In genomic region chr5:134455914-134456423, GRCm38 (mm10) we compare ENCODE assay signal across 8 mouse cellular contexts. TPM values are rescaled to one million over a fixed set of nuclear protein-coding genes. Genes with fewer than 3 reads are reported as not detected.
A peak's percentile ranks its signal among the peaks of the same experiment; 100 is the strongest.
DNase-seq lines count a peak whose midpoint lies in the region; ATAC-seq and TF ChIP-seq lines count a peak whose summit lies in the region.

No protein-coding gene starts in this region.

- TF ChIP-seq EP300 in MEL (IDR thresholded peaks at IDR 0.05; ENCODE audit: low read depth in 1 of 2, low read length in 2 of 2): no peak

- H3K27me3 ChIP-seq in MEL (ENCODE audit: control insufficient read depth in 1 of 2, insufficient read depth in 2 of 2, low read length in 2 of 2): no peaks in the 10 kb centered on the region
- H3K27me3 ChIP-seq in heart, embryonic 11.5 days (ENCODE audit: control insufficient read depth, insufficient read depth, low read length): no peaks in the 10 kb centered on the region
- H3K27me3 ChIP-seq in lung, embryonic 15.5 days: no peaks in the 10 kb centered on the region

- DNase-seq in 3134 (ENCODE audit: extremely low read depth, insufficient read length, low spot score) (peak; percentile 55), MEL (ENCODE audit: low read depth, low spot score) (peak; percentile 62)
- DNase-seq in cerebellum, postnatal 14 days: peak; percentile 66 to 74
- peak; percentile 68 for DNase-seq in kidney, adult 9 months
- peak; percentile 41 for DNase-seq in ovary, postnatal 14 days (ENCODE audit: low spot score)
- DNase-seq in spleen, postnatal 36 days (ENCODE audit: low spot score in 2 of 2): no peak

- no peak for TF ChIP-seq POLR2A in MEL (IDR thresholded peaks at IDR 0.05; ENCODE audit: control insufficient read depth in 1 of 2, insufficient read depth in 1 of 2, low read depth in 1 of 2, low read length in 2 of 2, poor library complexity in 1 of 2)

- peaks cover 17% of the 10 kb centered on the region for H3K79me2 ChIP-seq in MEL (ENCODE audit: control insufficient read depth, insufficient read depth, low read length, poor library complexity)

- peak; percentile 71 for ATAC-seq in heart, embryonic 11.5 days (replicated peaks; ENCODE audit: insufficient number of reproducible peaks, low FRiP score, low TSS enrichment)
- peak; percentile 60 for ATAC-seq in lung, embryonic 15.5 days (ENCODE audit: borderline replicate concordance, extremely low read depth, low FRiP score, low TSS enrichment)

- no peak for TF ChIP-seq RAD21 in MEL (IDR thresholded peaks at IDR 0.05; ENCODE audit: low read depth, low read length)

- H3K27ac ChIP-seq in MEL (ENCODE audit: control insufficient read depth, low read depth, low read length): no peak overlapping the region
- peak overlapping the region; percentile 89 for H3K27ac ChIP-seq in heart, embryonic 11.5 days (ENCODE audit: low read depth, low read length)
- H3K27ac ChIP-seq in lung, embryonic 15.5 days: peak overlapping the region; percentile 90

- no peaks in the 10 kb centered on the region for H3K9me3 ChIP-seq in MEL (replicated peaks; ENCODE audit: insufficient read depth, low read length)
- H3K9me3 ChIP-seq in heart, embryonic 11.5 days (replicated peaks; ENCODE audit: control insufficient read depth, low read length): no peaks in the 10 kb centered on the region; the same call in 1 of the 2 replicates
- H3K9me3 ChIP-seq in lung, embryonic 15.5 days: no peaks in the 10 kb centered on the region

- WGBS in heart, embryonic 11.5 days (ENCODE audit: insufficient replicate concordance): 0% methylated on average over 17 of the region's 17 CpGs
- WGBS in lung, embryonic 15.5 days: 0% methylated on average over 15 of the region's 17 CpGs

- peak overlapping the region; percentile 91 for H3K4me2 ChIP-seq in heart, embryonic 11.5 days
- peak overlapping the region; percentile 81 for H3K4me2 ChIP-seq in lung, embryonic 15.5 days

- peak overlapping the region; percentile 89 to 93 for H3K4me3 ChIP-seq in MEL (ENCODE audit: control insufficient read depth in 1 of 2, insufficient read depth in 1 of 2, low read depth in 2 of 2, low read length in 2 of 2)
- H3K4me3 ChIP-seq in heart, embryonic 11.5 days (ENCODE audit: low read depth, low read length): peak overlapping the region; percentile 78
- peak overlapping the region; percentile 70 for H3K4me3 ChIP-seq in lung, embryonic 15.5 days

- H3K36me3 ChIP-seq in MEL (ENCODE audit: control insufficient read depth in 1 of 2, insufficient read depth in 2 of 2, low read length in 2 of 2): peaks cover 0 to 6% of the 10 kb centered on the region in 2 experiments; a peak in 2 of 4 replicates
- H3K36me3 ChIP-seq in heart, embryonic 11.5 days (ENCODE audit: control insufficient read depth, insufficient read depth, low read length): peaks cover 6% of the 10 kb centered on the region; the same call in 1 of the 2 replicates
- H3K36me3 ChIP-seq in lung, embryonic 15.5 days: peaks cover 9% of the 10 kb centered on the region; the same call in 1 of the 2 replicates

- TF ChIP-seq CTCF in MEL (IDR thresholded peaks at IDR 0.05 in 2 of 3, conservative IDR thresholded peaks at IDR 0.05 in 1 of 3; ENCODE audit: control insufficient read depth in 1 of 3, insufficient read depth in 1 of 3, low read depth in 2 of 3, low read length in 3 of 3, poor library complexity in 1 of 3, severe bottlenecking in 1 of 3): no peak

- peak overlapping the region; percentile 92 for H3K9ac ChIP-seq in MEL (ENCODE audit: control insufficient read depth, low read depth, low read length, poor library complexity, severe bottlenecking)
- H3K9ac ChIP-seq in heart, embryonic 11.5 days (ENCODE audit: low read depth, low read length): peak overlapping the region; percentile 86
- peak overlapping the region; percentile 80 for H3K9ac ChIP-seq in lung, embryonic 15.5 days

- peaks cover 0 to 26% of the 10 kb centered on the region in 2 experiments; a peak in 2 of 4 replicates for H3K4me1 ChIP-seq in MEL (ENCODE audit: control insufficient read depth in 1 of 2, insufficient read depth in 2 of 2, low read length in 2 of 2)
- peaks cover 17% of the 10 kb centered on the region for H3K4me1 ChIP-seq in heart, embryonic 11.5 days (ENCODE audit: control insufficient read depth, insufficient read depth, low read length)
- H3K4me1 ChIP-seq in lung, embryonic 15.5 days: peaks cover 27% of the 10 kb centered on the region

TF ChIP-seq in MEL, 35 proteins besides CTCF, POLR2A, EP300 and RAD21:
- no peak for TF ChIP-seq TBP (IDR thresholded peaks at IDR 0.05; ENCODE audit: low read depth, low read length)
- peak; percentile 53; the same call in 1 of the 2 replicates for TF ChIP-seq CHD2 (IDR thresholded peaks at IDR 0.05; ENCODE audit: low read length)
- peak; percentile 61; the same call in 1 of the 2 replicates for TF ChIP-seq SIN3A (IDR thresholded peaks at IDR 0.05; ENCODE audit: low read length)
- no peak for TF ChIP-seq ELF1 (IDR thresholded peaks at IDR 0.05; ENCODE audit: low read depth, low read length)
- peak; percentile 91 for TF ChIP-seq USF1 (IDR thresholded peaks at IDR 0.05; ENCODE audit: low read depth, low read length)
- TF ChIP-seq BHLHE40 (IDR thresholded peaks at IDR 0.05; ENCODE audit: borderline replicate concordance, low read depth, low read length): peak; percentile 95
- TF ChIP-seq JUND (IDR thresholded peaks at IDR 0.05; ENCODE audit: low read depth, low read length): no peak
- no peak for TF ChIP-seq POLR2AphosphoS5 (IDR thresholded peaks at IDR 0.05; ENCODE audit: borderline replicate concordance, low read depth, low read length)
- no peak for TF ChIP-seq TAL1 (IDR thresholded peaks at IDR 0.05; ENCODE audit: low read length)
- no peak for TF ChIP-seq GATA1 (IDR thresholded peaks at IDR 0.05; ENCODE audit: low read depth, low read length)
- no peak for TF ChIP-seq RCOR1 (IDR thresholded peaks at IDR 0.05; ENCODE audit: low read depth, low read length)
- TF ChIP-seq GABPA (IDR thresholded peaks at IDR 0.05; ENCODE audit: low read depth, low read length): no peak
- TF ChIP-seq NRF1 (IDR thresholded peaks at IDR 0.05; ENCODE audit: insufficient read depth, low read depth, low read length, poor library complexity, severe bottlenecking): no peak
- no peak for TF ChIP-seq ZMIZ1 (IDR thresholded peaks at IDR 0.05; ENCODE audit: low read depth, low read length)
- TF ChIP-seq MYB (IDR thresholded peaks at IDR 0.05; ENCODE audit: low read depth, low read length): no peak
- TF ChIP-seq MEF2A (IDR thresholded peaks at IDR 0.05; ENCODE audit: extremely low read depth, insufficient replicate concordance, low read depth, low read length, poor library complexity, severe bottlenecking): no peak
- TF ChIP-seq ZC3H11A (IDR thresholded peaks at IDR 0.05; ENCODE audit: low read depth, low read length): no peak
- peak; percentile 54 for TF ChIP-seq MAX (IDR thresholded peaks at IDR 0.05; ENCODE audit: low read length)
- no peak for TF ChIP-seq CHD1 (IDR thresholded peaks at IDR 0.05; ENCODE audit: low read depth, low read length)
- no peak for TF ChIP-seq HCFC1 (IDR thresholded peaks at IDR 0.05; ENCODE audit: low read depth, low read length)
- TF ChIP-seq KAT2A (conservative IDR thresholded peaks at IDR 0.05; ENCODE audit: low read depth, low read length): no peak
- no peak for TF ChIP-seq POLR2AphosphoS2 (IDR thresholded peaks at IDR 0.05; ENCODE audit: low read length)
- TF ChIP-seq MYC (IDR thresholded peaks at IDR 0.05; ENCODE audit: low read depth, low read length): no peak
- no peak for TF ChIP-seq SMC3 (IDR thresholded peaks at IDR 0.05; ENCODE audit: low read depth, low read length)
- no peak for TF ChIP-seq E2F4 (IDR thresholded peaks at IDR 0.05; ENCODE audit: borderline replicate concordance, low read depth, low read length)
- peak; percentile 77 for TF ChIP-seq ZNF384 (IDR thresholded peaks at IDR 0.05; ENCODE audit: low read depth, low read length)
- TF ChIP-seq MAFK (IDR thresholded peaks at IDR 0.05; ENCODE audit: borderline replicate concordance, low read depth, low read length): no peak
- TF ChIP-seq ETS1 (IDR thresholded peaks at IDR 0.05; ENCODE audit: low read depth, low read length): no peak
- no peak; the same call in 1 of the 2 replicates for TF ChIP-seq NELFE (IDR thresholded peaks at IDR 0.05; ENCODE audit: low read depth, low read length)
- 0 out of 4 replicates have a peak, but pooled peaks of 1 of the 2 experiments have one; percentile 46 for TF ChIP-seq USF2 (IDR thresholded peaks at IDR 0.05; ENCODE audit: borderline replicate concordance in 1 of 2, insufficient read depth in 1 of 2, low read depth in 1 of 2, low read length in 2 of 2)
- TF ChIP-seq TCF12 (IDR thresholded peaks at IDR 0.05; ENCODE audit: low read depth, low read length): no peak
- TF ChIP-seq UBTF (IDR thresholded peaks at IDR 0.05; ENCODE audit: borderline replicate concordance, insufficient read depth, low read depth, low read length): no peak
- no peak for TF ChIP-seq ZKSCAN1 (IDR thresholded peaks at IDR 0.05; ENCODE audit: low read depth, low read length)
- no peak for TF ChIP-seq MAZ (IDR thresholded peaks at IDR 0.05; ENCODE audit: low read depth, low read length)
- TF ChIP-seq MXI1 (IDR thresholded peaks at IDR 0.05; ENCODE audit: low read depth, low read length): peak; percentile 69

RNA-seq across cellular contexts. Expression of gene Gtf2ird1, which starts 0.5 kb away (rescaled TPM):
- total RNA-seq in MEL (2012; rRNA removed): 15.2 and 17.5 TPM in 2 replicates
- 10 to 100 TPM in 1 of 2 experiments, not detected in 1; 54.7 TPM for polyA plus RNA-seq in MEL (2012; ENCODE audit: insufficient read depth in 1 of 2, insufficient read length in 2 of 2, low read depth in 1 of 2, low replicate concordance in 2 of 2, missing spikeins in 1 of 2)
- 49.0 and 55.7 TPM in 2 replicates for polyA plus RNA-seq in heart, embryonic 11.5 days (2014; fragmentation: Nextera tagmentation; extraction: Ambion mirVana)
- 75.2 and 78.0 TPM in 2 replicates for polyA plus RNA-seq in lung, embryonic 15.5 days (2015; fragmentation: Nextera tagmentation; extraction: Ambion mirVana)

Comparison
In these comparisons a context has a peak if more than half of its experiments do, and no peak if none do; other contexts are left out.
1. DNase-seq: peak in 3134 (single experiment), MEL (single experiment), cerebellum, postnatal 14 days (2 of 2), kidney, adult 9 months (single experiment) and ovary, postnatal 14 days (single experiment); none in spleen, postnatal 36 days (0 of 2).
2. Peak in every context shown above with its lines, with median percentiles within 50 percentile points of each other: H3K4me3 ChIP-seq and H3K9ac ChIP-seq.